Mouse (Mus musculus) colon, adult 2 months (tissue): Measurements from ENCODE around the gene Olfr139. TPM values are rescaled to one million over a fixed set of nuclear protein-coding genes. Genes with fewer than 3 reads are reported as not detected.

ENCODE experiments used
- polyA plus RNA-seq: library from polyadenylated mRNA; depleted of rRNA; stranded (reverse); fragments of >200 nt; gene quantifications from 2 replicates; pipeline ENCODE4 v1.2.3, GENCODE M21; 2012; rRNA removed

The Olfr139 gene
- polyA plus RNA-seq = not detected in 2 replicates

GRCm38 (mm10) chr11:74056451-74056850 lies at the start of gene Olfr139, which contains the start of gene Olfr399:
Gene Olfr139 (minus strand): TSS chr11:74056551.
Gene Olfr399 (minus strand): TSS chr11:74056615.

DNA sequence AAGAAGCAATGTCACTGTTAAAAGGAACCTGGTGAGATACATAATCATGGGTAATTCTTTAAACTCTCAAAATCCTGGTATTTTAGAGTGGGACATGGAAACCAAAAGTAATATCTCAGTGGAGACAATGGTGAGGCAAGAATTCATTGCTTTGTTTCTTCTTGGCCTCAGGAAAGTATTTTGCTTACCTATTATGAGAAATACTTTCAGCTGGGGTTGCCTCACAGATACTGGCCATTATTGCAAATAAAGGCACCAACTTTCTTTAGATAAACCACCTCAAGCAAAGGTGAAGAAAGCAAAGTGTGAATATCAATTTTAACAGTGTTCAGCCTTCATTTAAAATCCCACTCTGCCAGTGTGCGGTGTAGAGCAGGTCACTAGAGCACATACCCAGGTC lies 13.3 kb upstream of the Olfr139 start, which contains the start of gene Zfp616:
TSS of gene Zfp616 (plus strand) at position 301 of the 400 bp plus-strand sequence.

Other genes with a start within 250 kb of the Olfr139 start
- gene Olfr392, start 239.5 kb downstream of the Olfr139 start, polyA plus RNA-seq = not detected in 2 replicates
- not detected in 2 replicates for gene Olfr393, start 205.1 kb downstream of the Olfr139 start, polyA plus RNA-seq
- not detected in 2 replicates for gene Olfr394, start 165.8 kb downstream of the Olfr139 start, polyA plus RNA-seq
- not detected in 2 replicates for gene Olfr395, start 147.3 kb downstream of the Olfr139 start, polyA plus RNA-seq
- gene Olfr23, start 119.9 kb downstream of the Olfr139 start, polyA plus RNA-seq = not detected in 2 replicates
- gene Olfr397, start 95.7 kb downstream of the Olfr139 start, polyA plus RNA-seq = not detected in 2 replicates
- gene Olfr398, start 66.1 kb downstream of the Olfr139 start, polyA plus RNA-seq = not detected in 2 replicates
- not detected in 2 replicates for gene Olfr399, start 64 bp upstream of the Olfr139 start, polyA plus RNA-seq
- not detected in 2 replicates for gene Zfp616, start 13.4 kb upstream of the Olfr139 start, polyA plus RNA-seq
- not detected in 2 replicates for gene Olfr401, start 57.2 kb upstream of the Olfr139 start, polyA plus RNA-seq
- not detected in 2 replicates for gene Olfr402, start 97.0 kb upstream of the Olfr139 start, polyA plus RNA-seq
- gene Olfr403, start 129.7 kb upstream of the Olfr139 start, polyA plus RNA-seq = not detected in 2 replicates
- not detected in 2 replicates for gene Olfr43, start 154.8 kb upstream of the Olfr139 start, polyA plus RNA-seq
- not detected in 2 replicates for gene Olfr406, start 203.3 kb upstream of the Olfr139 start, polyA plus RNA-seq
- gene Olfr59, start 227.2 kb upstream of the Olfr139 start, polyA plus RNA-seq = not detected in 2 replicates